Mouse (Mus musculus) embryonic facial prominence, embryonic 14.5 days (tissue): ENCODE results near the gene Lypd1. TPM values are rescaled to one million over a fixed set of nuclear protein-coding genes. Genes with fewer than 3 reads are reported as not detected.
A peak's percentile ranks its signal among the peaks of the same experiment; 100 is the strongest.

Experiments
- ATAC-seq: fragments of 200-750 bp; cut with Nextera tagmentation; 2 replicates; pipeline ENCODE4 v1.8.0; 2017; ENCODE audit warnings: low read depth, moderate number of reproducible peaks, moderate TSS enrichment
- DNase-seq: peaks from one replicate; pipeline ENCODE4 v3.0.0-alpha.2; 2015; ENCODE audit warnings: low spot score
- H3K27ac ChIP-seq: fragments of 300-500 bp; sonication (generic); replicated peaks from 2 replicates; pipeline ENCODE4 v1.5.1; 2014; ENCODE audit warnings: low read depth, mild to moderate bottlenecking, low read length, moderate library complexity
- H3K27me3 ChIP-seq: fragments of 300-500 bp; sonication (generic); replicated peaks from 2 replicates; pipeline ENCODE4 v1.6.1; 2014; ENCODE audit warnings: low read length; ENCODE audit not compliant: control insufficient read depth, insufficient read depth
- H3K36me3 ChIP-seq: fragments of 300-500 bp; sonication (generic); 2 replicates; pipeline ENCODE4 v1.6.1; 2014; ENCODE audit warnings: low read length, mixed read lengths; ENCODE audit not compliant: control insufficient read depth, insufficient read depth
- H3K4me1 ChIP-seq: fragments of 300-500 bp; sonication (generic); 2 replicates; pipeline ENCODE4 v1.6.1; 2014; ENCODE audit warnings: antibody characterized with exemption, low read length; ENCODE audit not compliant: control insufficient read depth, insufficient read depth
- H3K4me2 ChIP-seq: fragments of 300-500 bp; sonication (generic); 2 replicates; pipeline ENCODE4 v1.6.1; 2014; ENCODE audit warnings: low read depth, mild to moderate bottlenecking, low read length, moderate library complexity, mixed read lengths
- H3K4me3 ChIP-seq: fragments of 300-500 bp; sonication (generic); 2 replicates; pipeline ENCODE4 v1.5.1; 2014; ENCODE audit warnings: low read depth, mild to moderate bottlenecking, low read length
- H3K9ac ChIP-seq: fragments of 300-500 bp; sonication (generic); 2 replicates; pipeline ENCODE4 v1.6.1; 2014; ENCODE audit warnings: low read depth, mild to moderate bottlenecking, low read length, moderate library complexity, mixed read lengths
- H3K9me3 ChIP-seq: fragments of 300-500 bp; sonication (generic); 2 replicates; pipeline ENCODE4 v1.6.1; 2016; ENCODE audit warnings: low read length; ENCODE audit not compliant: control insufficient read depth
- WGBS: fragments of 180-500 bp; shearing (Covaris S2); extraction: QIAGEN DNeasy Blood & Tissue Kit; methylation state at CpG from one replicate; pipeline ENCODE4 v1.1.7; 2014; 5-methylcytosine and 5-hydroxymethylcytosine counted together
- polyA plus RNA-seq: library from polyadenylated mRNA; unstranded; fragments of >200 nt; fragmentation: Nextera tagmentation; extraction: Ambion mirVana; gene quantifications from 2 replicates; pipeline ENCODE4 v1.2.1, GENCODE M21; 2014

Gene Lypd1
- polyA plus RNA-seq = 7.5 and 10.7 TPM in 2 replicates

DNA sequence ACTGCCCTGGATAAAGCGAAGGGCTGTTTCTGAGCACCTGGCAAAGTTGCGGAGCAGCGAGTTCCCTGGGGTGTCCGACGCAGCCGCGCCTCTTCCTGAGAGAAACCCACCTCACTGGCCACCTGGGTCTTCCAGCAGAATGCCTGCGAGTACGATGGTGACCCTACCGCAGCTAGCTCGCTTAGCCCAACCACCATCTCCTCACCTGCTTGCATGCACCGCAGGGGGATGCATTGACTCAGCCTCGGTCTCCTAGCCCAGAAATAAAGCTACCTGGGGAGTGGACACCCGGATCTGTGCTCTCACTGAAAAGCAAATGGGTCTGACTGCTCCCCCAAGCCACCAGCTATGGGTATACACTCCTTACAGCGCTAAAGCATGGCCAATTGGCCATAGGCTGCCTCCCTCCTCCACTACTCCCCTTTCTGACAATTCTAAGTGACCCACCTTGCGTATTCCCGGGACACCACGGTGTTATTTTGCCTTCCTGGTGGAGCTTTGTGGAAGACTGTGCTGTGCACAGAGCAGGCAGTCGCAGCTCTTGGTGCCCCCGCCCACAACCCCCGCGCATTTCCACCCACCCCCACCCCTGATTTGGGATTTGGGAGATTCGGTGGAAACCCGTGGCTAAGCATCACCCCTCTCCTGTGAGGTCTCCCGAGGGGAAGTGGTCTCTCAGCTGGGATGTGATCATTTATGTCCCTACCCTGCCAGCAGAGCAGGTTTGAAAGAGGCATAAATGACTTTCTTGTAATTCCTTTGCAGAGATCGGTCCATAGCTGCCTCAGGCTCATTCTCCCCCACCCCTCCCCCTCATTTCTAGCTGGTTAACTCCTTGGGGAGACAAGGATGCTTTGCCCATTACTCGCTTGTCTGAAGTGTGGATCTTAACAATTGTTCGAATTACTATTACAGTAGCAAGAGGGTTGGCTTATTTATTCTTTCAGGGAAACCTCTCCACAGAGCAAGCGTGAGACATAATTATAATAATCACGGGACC is at the start of gene Lypd1:
Gene Lypd1 (minus strand): TSS at position 501 of the 1,000 bp plus-strand sequence.
- no peaks in the 10 kb centered on the region for H3K36me3 ChIP-seq
- 4% methylated on average over 29 of the region's 30 CpGs for WGBS

DNA sequence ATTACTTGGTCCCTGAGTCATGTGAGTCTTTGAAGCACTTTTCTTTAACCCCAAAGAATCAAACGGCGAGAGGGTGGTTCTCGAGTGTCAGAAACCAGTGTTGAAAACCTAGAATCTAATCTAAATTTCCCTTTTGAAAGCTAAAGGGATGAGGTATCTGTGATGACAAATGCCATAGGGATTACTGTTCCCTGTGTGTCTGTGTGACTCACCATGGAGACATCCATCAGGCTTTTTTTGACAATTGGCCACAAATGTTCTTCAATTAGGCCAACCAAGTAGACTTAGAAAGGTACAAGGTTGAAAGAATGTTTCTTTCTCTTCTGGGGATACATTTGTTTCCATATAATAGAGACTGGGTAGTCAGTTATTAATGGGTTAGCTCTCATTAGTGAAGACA is 38.1 kb upstream of the Lypd1 start:
- no peak overlapping the region for H3K4me2 ChIP-seq
- ATAC-seq = no peak

More for the DNA sequence above, at the start of gene Lypd1:
- peaks cover 21% of the 10 kb centered on the region for H3K4me1 ChIP-seq
- H3K9me3 ChIP-seq = no peaks in the 10 kb centered on the region
- no peak for DNase-seq
- H3K9ac ChIP-seq = peak within 1 kb of the TSS; percentile 60
- H3K4me2 ChIP-seq = peak within 1 kb of the TSS; percentile 97
- peaks cover 50% of the 10 kb centered on the region for H3K27me3 ChIP-seq
- no peak for ATAC-seq
- no peak within 1 kb of the TSS for H3K27ac ChIP-seq
- peak within 1 kb of the TSS; percentile 54 for H3K4me3 ChIP-seq

DNA sequence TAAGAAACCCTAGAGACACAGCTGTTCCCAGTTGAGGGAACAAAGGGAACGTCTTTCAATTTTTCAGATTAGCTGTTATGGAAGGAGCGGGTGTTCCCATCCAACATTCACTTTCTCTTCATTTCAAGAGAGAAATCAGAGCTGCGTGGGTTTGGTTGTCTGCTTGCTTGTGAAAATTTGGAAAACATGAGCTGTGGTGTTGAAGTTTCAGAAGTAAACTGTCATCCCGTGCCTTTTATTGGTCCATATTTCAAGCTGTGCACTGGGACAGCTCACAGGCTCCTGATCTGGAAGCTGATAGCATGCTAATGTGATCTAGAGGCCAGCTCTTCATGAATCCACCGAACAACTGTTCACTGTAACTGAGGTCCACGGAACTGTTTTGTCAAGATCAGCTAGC is 36.2 kb upstream of the Lypd1 start:
- no peak overlapping the region for H3K9ac ChIP-seq
- H3K4me3 ChIP-seq = no peak overlapping the region
- ATAC-seq = no peak

More for the DNA sequence above, 38.1 kb upstream of the Lypd1 start:
- DNase-seq = no peak
- no peaks in the 10 kb centered on the region for H3K9me3 ChIP-seq
- H3K4me1 ChIP-seq = no peaks in the 10 kb centered on the region
- H3K27me3 ChIP-seq = no peaks in the 10 kb centered on the region
- 91% methylated on average over 3 of the region's 3 CpGs for WGBS
- no peak overlapping the region for H3K4me3 ChIP-seq
- no peak overlapping the region for H3K27ac ChIP-seq
- no peak overlapping the region for H3K9ac ChIP-seq
- H3K36me3 ChIP-seq = no peaks in the 10 kb centered on the region

DNA sequence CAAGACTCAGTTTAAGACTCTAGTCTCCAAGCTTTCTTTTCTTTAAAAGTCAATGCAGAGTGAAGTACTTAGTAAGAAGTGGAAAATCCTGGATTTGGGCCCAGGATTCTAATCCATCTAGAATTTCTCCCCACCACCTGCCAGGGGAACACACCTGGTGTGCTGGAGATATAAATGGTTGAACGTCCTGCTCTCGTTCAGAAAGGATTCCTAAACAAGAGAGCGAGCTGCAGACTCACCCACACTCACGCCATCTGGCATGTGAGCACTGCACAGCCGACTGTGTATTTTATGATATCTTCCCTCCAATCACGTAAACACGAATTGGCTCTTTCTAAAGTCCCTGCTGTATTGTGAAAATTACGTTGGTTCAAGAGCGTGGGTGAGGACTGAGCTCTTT is 32.2 kb upstream of the Lypd1 start:
- 62% methylated on average over 9 of the region's 9 CpGs for WGBS
- H3K4me1 ChIP-seq = no peaks in the 10 kb centered on the region
- H3K9ac ChIP-seq = no peak overlapping the region
- no peaks in the 10 kb centered on the region for H3K27me3 ChIP-seq
- DNase-seq = peak; percentile 53
- no peak overlapping the region for H3K27ac ChIP-seq
- H3K36me3 ChIP-seq = no peaks in the 10 kb centered on the region
- H3K9me3 ChIP-seq = no peaks in the 10 kb centered on the region
- no peak overlapping the region for H3K4me3 ChIP-seq
- no peak; the same call in 1 of the 2 replicates for ATAC-seq
- H3K4me2 ChIP-seq = no peak overlapping the region

More for the DNA sequence above, 36.2 kb upstream of the Lypd1 start:
- DNase-seq = peak; percentile 14
- H3K36me3 ChIP-seq = no peaks in the 10 kb centered on the region
- WGBS = 53% methylated on average over 6 of the region's 6 CpGs
- no peak overlapping the region for H3K27ac ChIP-seq
- H3K4me1 ChIP-seq = no peaks in the 10 kb centered on the region
- H3K27me3 ChIP-seq = no peaks in the 10 kb centered on the region
- H3K4me2 ChIP-seq = no peak overlapping the region
- H3K9me3 ChIP-seq = no peaks in the 10 kb centered on the region

DNA sequence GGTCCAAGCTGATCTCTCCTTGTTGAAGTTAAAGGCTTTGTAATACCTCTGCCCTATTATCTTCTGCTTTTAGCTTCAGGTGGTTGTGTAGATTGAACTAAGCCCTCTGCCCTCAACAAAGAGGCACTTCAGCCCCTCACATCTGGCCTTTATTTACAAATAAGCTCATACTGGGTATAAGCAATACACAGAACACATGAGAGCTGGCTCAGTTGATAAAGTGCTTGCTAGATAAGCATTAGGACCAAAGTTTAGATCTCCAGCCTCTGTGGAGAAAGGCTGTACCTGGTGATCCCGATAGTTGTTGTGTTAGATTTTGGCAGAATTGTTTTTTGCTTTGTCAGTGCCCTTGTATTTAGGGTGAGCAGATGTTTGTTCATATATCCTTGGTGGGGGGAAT is 30.4 kb upstream of the Lypd1 start:
- no peak overlapping the region for H3K9ac ChIP-seq
- ATAC-seq = no peak
- no peaks in the 10 kb centered on the region for H3K36me3 ChIP-seq
- 78% methylated on average over 1 of the region's 1 CpGs for WGBS
- no peaks in the 10 kb centered on the region for H3K9me3 ChIP-seq
- DNase-seq = no peak
- H3K4me1 ChIP-seq = no peaks in the 10 kb centered on the region
- no peak overlapping the region for H3K27ac ChIP-seq
- H3K4me2 ChIP-seq = no peak overlapping the region
- no peak overlapping the region for H3K4me3 ChIP-seq
- H3K27me3 ChIP-seq = no peaks in the 10 kb centered on the region

DNA sequence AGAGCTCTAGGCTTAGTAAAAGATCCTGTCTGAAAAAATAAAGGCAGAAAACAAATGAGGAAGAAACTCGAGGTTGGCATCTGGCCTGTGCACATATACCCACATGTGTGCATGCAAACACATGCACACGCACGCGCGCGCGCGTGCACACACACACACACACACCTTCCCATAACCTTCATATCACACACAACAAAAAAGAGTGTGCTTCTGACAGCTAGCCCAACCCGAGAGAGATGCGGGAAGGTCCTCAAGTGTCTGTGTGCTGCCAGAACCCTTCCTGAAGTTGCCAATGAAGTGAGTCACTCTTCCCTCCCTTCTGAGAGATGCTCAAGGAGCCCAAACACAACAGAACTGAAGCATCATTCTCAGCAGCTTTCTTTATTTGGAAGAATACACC is 12.6 kb upstream of the Lypd1 start:
- no peak for ATAC-seq
- no peak overlapping the region for H3K4me3 ChIP-seq
- 93% methylated on average over 10 of the region's 10 CpGs for whole genome bisulfite sequencing

DNA sequence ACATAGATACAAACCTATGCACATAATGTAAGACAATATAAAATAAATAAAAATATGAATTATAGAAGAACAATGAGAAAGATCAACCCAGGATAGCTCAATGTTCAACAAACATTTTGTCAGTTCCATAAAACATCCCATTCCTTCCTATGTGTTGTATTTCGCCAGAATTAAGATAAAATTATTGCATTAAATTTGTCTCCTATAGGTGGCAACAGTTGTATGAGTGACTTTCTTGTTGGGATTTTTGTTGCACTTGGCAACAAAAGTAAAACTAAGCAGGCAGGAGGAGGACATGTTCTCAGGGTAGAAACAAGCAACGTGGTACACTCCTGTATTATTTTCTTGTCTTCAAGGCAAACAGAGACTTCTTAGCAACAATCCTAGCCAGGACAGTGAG is 10.2 kb upstream of the Lypd1 start:
- DNase-seq = no peak
- no peak overlapping the region for H3K27ac ChIP-seq
- no peak overlapping the region for H3K4me3 ChIP-seq
- no peak for ATAC-seq
- no peak overlapping the region for H3K9ac ChIP-seq
- no peaks in the 10 kb centered on the region for H3K27me3 ChIP-seq
- no peaks in the 10 kb centered on the region for H3K4me1 ChIP-seq
- no peak overlapping the region for H3K4me2 ChIP-seq
- peaks cover 13% of the 10 kb centered on the region; the same call in 1 of the 2 replicates for H3K9me3 ChIP-seq
- WGBS = 68% methylated on average over 2 of the region's 2 CpGs
- no peaks in the 10 kb centered on the region for H3K36me3 ChIP-seq

More for the DNA sequence above, 12.6 kb upstream of the Lypd1 start:
- H3K4me2 ChIP-seq = no peak overlapping the region
- H3K27me3 ChIP-seq = no peaks in the 10 kb centered on the region
- H3K27ac ChIP-seq = no peak overlapping the region
- no peaks in the 10 kb centered on the region for H3K9me3 ChIP-seq
- DNase-seq = no peak
- no peak overlapping the region for H3K9ac ChIP-seq
- no peaks in the 10 kb centered on the region for H3K36me3 ChIP-seq
- H3K4me1 ChIP-seq = no peaks in the 10 kb centered on the region

DNA sequence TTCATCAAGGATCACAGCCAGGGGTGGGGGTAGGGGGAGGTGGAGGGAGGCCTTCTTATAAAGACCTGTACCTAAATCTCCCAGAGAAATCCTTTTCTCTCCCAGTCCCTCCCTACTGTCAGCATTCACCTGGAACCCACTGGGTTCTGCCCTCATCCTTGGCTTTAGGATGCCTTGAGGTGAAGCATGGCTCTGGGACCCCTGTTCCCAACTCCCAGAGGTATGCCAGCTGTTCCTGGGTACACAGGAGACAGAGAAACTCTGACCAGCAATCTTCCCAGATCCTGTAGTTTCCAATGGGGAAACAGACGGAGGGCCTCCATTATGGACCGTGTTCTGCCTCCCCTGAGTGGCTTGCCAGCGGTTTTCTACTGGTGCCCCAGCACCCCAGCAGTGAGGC is 7.8 kb upstream of the Lypd1 start:
- H3K27me3 ChIP-seq = peaks cover under 1% of the 10 kb centered on the region; the same call in 1 of the 2 replicates
- H3K4me2 ChIP-seq = no peak overlapping the region
- no peak for ATAC-seq
- no peaks in the 10 kb centered on the region for H3K36me3 ChIP-seq
- no peak overlapping the region for H3K27ac ChIP-seq
- 91% methylated on average over 3 of the region's 3 CpGs for WGBS
- H3K9ac ChIP-seq = no peak overlapping the region
- peaks cover 13% of the 10 kb centered on the region; the same call in 1 of the 2 replicates for H3K9me3 ChIP-seq
- no peak for DNase-seq
- H3K4me3 ChIP-seq = no peak overlapping the region
- H3K4me1 ChIP-seq = no peaks in the 10 kb centered on the region
